Mouse (Mus musculus) liver, adult 2 months (tissue): ENCODE results near the gene Trim33. TPM values are rescaled to one million over a fixed set of nuclear protein-coding genes. Genes with fewer than 3 reads are reported as not detected.

Experiments used
- DNase-seq: peaks from one replicate; pipeline ENCODE4 v3.0.0-alpha.2; 2011; ENCODE audit warnings: low read depth, low spot score; ENCODE audit errors: extremely low read depth
- H3K27ac ChIP-seq: fragments of 200-500 bp; replicated peaks from 2 replicates; pipeline ENCODE4 v1.5.1; 2012; ENCODE audit warnings: low read depth, mild to moderate bottlenecking, control low read depth, inconsistent platforms, low read length; ENCODE audit not compliant: insufficient read depth
- H3K27me3 ChIP-seq: fragments of 200-500 bp; 2 replicates; pipeline ENCODE4 v1.6.1; 2012; ENCODE audit warnings: mild to moderate bottlenecking, moderate library complexity, low read length, inconsistent platforms; ENCODE audit not compliant: control insufficient read depth, insufficient read depth
- H3K36me3 ChIP-seq: fragments of 200-500 bp; 2 replicates; pipeline ENCODE4 v1.6.1; 2012; ENCODE audit warnings: low read length, inconsistent platforms; ENCODE audit not compliant: control insufficient read depth, insufficient read depth
- H3K4me1 ChIP-seq: fragments of 200-500 bp; 2 replicates; pipeline ENCODE4 v1.6.1; 2011; ENCODE audit warnings: low read length; ENCODE audit not compliant: control insufficient read depth, insufficient read depth
- H3K4me3 ChIP-seq: fragments of 200-500 bp; 2 replicates; pipeline ENCODE4 v1.5.1; 2011; ENCODE audit warnings: low read depth, mild to moderate bottlenecking, control low read depth, low read length, moderate library complexity; ENCODE audit not compliant: insufficient read depth
- H3K79me2 ChIP-seq: fragments of 200-500 bp; 2 replicates; pipeline ENCODE4 v1.6.1; 2012; ENCODE audit warnings: inconsistent platforms, mild to moderate bottlenecking, low read length, moderate library complexity; ENCODE audit not compliant: control insufficient read depth, insufficient read depth
- H3K9ac ChIP-seq: fragments of 200-500 bp; 2 replicates; pipeline ENCODE4 v1.6.1; 2012; ENCODE audit warnings: low read depth, mild to moderate bottlenecking, control low read depth, inconsistent platforms, low read length
- CTCF ChIP-seq: fragments of 200-500 bp; IDR thresholded peaks from 2 replicates; pipeline ENCODE4 v1.5.1; 2011; ENCODE audit warnings: low read depth, low read length, control low read depth
- POLR2A ChIP-seq: fragments of 200-500 bp; IDR thresholded peaks from 2 replicates; pipeline ENCODE4 v1.6.1; 2011; ENCODE audit warnings: low read length, control low read depth; ENCODE audit not compliant: insufficient read depth; ENCODE audit errors: extremely low read depth
- WGBS: fragments of 180-500 bp; shearing (Covaris S2); methylation state at CpG from one replicate; pipeline ENCODE4 v1.1.7; 2018; 5-methylcytosine and 5-hydroxymethylcytosine counted together
- polyA plus RNA-seq: library from polyadenylated mRNA; depleted of rRNA; stranded (reverse); fragments of >200 nt; gene quantifications from 2 replicates; pipeline ENCODE4 v1.2.3, GENCODE M21; 2012
- total RNA-seq: library from RNA; depleted of rRNA; stranded (reverse); fragments of >200 nt; gene quantifications from 2 replicates; pipeline ENCODE4 v1.2.3, GENCODE M21; 2014

The Trim33 gene
- total and polyA plus RNA-seq, 2 experiments, result 4.2 to 13.4 TPM

- H3K27ac ChIP-seq, result no peak overlapping the region
- no peaks in the 10 kb centered on the region for H3K4me1 ChIP-seq
- H3K27me3 ChIP-seq, result no peaks in the 10 kb centered on the region
- H3K36me3 ChIP-seq, result no peaks in the 10 kb centered on the region
- no peaks in the 10 kb centered on the region for H3K79me2 ChIP-seq
- 81% methylated on average over 17 of the region's 17 CpGs for WGBS
- DNase-seq, result no peak
- TF ChIP-seq CTCF, result no peak
- TF ChIP-seq POLR2A, result no peak
- H3K9ac ChIP-seq, result no peak overlapping the region
- no peak overlapping the region for H3K4me3 ChIP-seq
Observed at GRCm38 (mm10) chr3:103246627-103247260, 32.3 kb upstream of the Trim33 start.

- no peaks in the 10 kb centered on the region for H3K36me3 ChIP-seq
- no peak overlapping the region for H3K27ac ChIP-seq
- H3K79me2 ChIP-seq, result no peaks in the 10 kb centered on the region
- no peak for DNase-seq
- H3K9ac ChIP-seq, result no peak overlapping the region
- 58% methylated on average over 10 of the region's 10 CpGs for WGBS
- no peaks in the 10 kb centered on the region for H3K27me3 ChIP-seq
- no peaks in the 10 kb centered on the region for H3K4me1 ChIP-seq
- no peak overlapping the region for H3K4me3 ChIP-seq
- no peak for TF ChIP-seq POLR2A
- no peak for TF ChIP-seq CTCF
Observed at GRCm38 (mm10) chr3:103256089-103256819, 22.8 kb upstream of the Trim33 start.

- 90% methylated on average over 12 of the region's 12 CpGs for WGBS
- no peaks in the 10 kb centered on the region for H3K79me2 ChIP-seq
Observed at GRCm38 (mm10) chr3:103262802-103263417, 16.2 kb upstream of the Trim33 start.

GRCm38 (mm10) chr3:103278561-103279181, 422 bp upstream of the Trim33 start:
- no peaks in the 10 kb centered on the region for H3K27me3 ChIP-seq
- TF ChIP-seq POLR2A, result no peak
- no peak for TF ChIP-seq CTCF
- H3K27ac ChIP-seq, result peak overlapping the region; percentile 70
- 20% methylated on average over 11 of the region's 11 CpGs for WGBS
- peaks cover 7% of the 10 kb centered on the region for H3K4me1 ChIP-seq
- DNase-seq, result peak; percentile 66
- peak overlapping the region; percentile 87 for H3K4me3 ChIP-seq
- H3K9ac ChIP-seq, result peak overlapping the region; percentile 84
- H3K79me2 ChIP-seq, result peaks cover 24% of the 10 kb centered on the region
- H3K36me3 ChIP-seq, result no peaks in the 10 kb centered on the region

More at GRCm38 (mm10) chr3:103262802-103263417, 16.2 kb upstream of the Trim33 start:
- H3K27ac ChIP-seq, result no peak overlapping the region
- no peak for TF ChIP-seq POLR2A
- no peak for TF ChIP-seq CTCF
- H3K4me1 ChIP-seq, result no peaks in the 10 kb centered on the region
- H3K36me3 ChIP-seq, result no peaks in the 10 kb centered on the region
- DNase-seq, result no peak
- no peak overlapping the region for H3K9ac ChIP-seq
- no peaks in the 10 kb centered on the region for H3K27me3 ChIP-seq
- no peak overlapping the region for H3K4me3 ChIP-seq

GRCm38 (mm10) chr3:103280241-103280761, 1.2 kb downstream of the Trim33 start:
- Histone ChIP-seq H3K79me2 (peaks cover 26% of the 10 kb centered on the region), H3K4me1 (peaks cover 8% of the 10 kb centered on the region), H3K9ac (peak overlapping the region; percentile 94), H3K27me3 (no peaks in the 10 kb centered on the region), H3K36me3 (no peaks in the 10 kb centered on the region), H3K27ac (no peak overlapping the region; the same call in 1 of the 2 replicates), H3K4me3 (peak overlapping the region; percentile 87)
- TF ChIP-seq POLR2A (no peak), CTCF (no peak)
- DNase-seq, result no peak
- under 1% methylated on average over 32 of the region's 36 CpGs for WGBS
